Mouse (Mus musculus) heart, embryonic 14.5 days (tissue): ENCODE measurements around the gene Cyp19a1. TPM values are rescaled to one million over a fixed set of nuclear protein-coding genes. Genes with fewer than 3 reads are reported as not detected.

Source experiments
- ATAC-seq: fragments of 200-750 bp; cut with Nextera tagmentation; 2 replicates; pipeline ENCODE4 v1.8.0; 2017; ENCODE audit warnings: low read depth, moderate TSS enrichment; ENCODE audit not compliant: insufficient number of reproducible peaks, insufficient read depth, low FRiP score
- H3K27ac ChIP-seq, 2 experiments: fragments of 200-500 bp in 1 of 2; fragments of 300-500 bp in 1 of 2; sonication (generic) in 1 of 2; replicated peaks in 1 of 2; 2 replicates each; pipeline ENCODE4 v1.5.1; 2012 to 2014; ENCODE audit warnings: low read depth in 2 of 2, low read length in 2 of 2, control low read depth in 1 of 2, mild to moderate bottlenecking in 1 of 2, mixed read lengths in 1 of 2; ENCODE audit not compliant: control insufficient read depth in 1 of 2, insufficient read depth in 1 of 2
- H3K27me3 ChIP-seq: fragments of 300-500 bp; sonication (generic); 2 replicates; pipeline ENCODE4 v1.6.1; 2014; ENCODE audit warnings: mild to moderate bottlenecking, low read length, control low read depth; ENCODE audit not compliant: control insufficient read depth, insufficient read depth
- H3K36me3 ChIP-seq: fragments of 300-500 bp; sonication (generic); 2 replicates; pipeline ENCODE4 v1.6.1; 2014; ENCODE audit warnings: mild to moderate bottlenecking, control low read depth, low read length, mixed read lengths; ENCODE audit not compliant: control insufficient read depth, insufficient read depth
- H3K4me1 ChIP-seq, 2 experiments: fragments of 200-500 bp in 1 of 2; fragments of 300-500 bp in 1 of 2; sonication (generic) in 1 of 2; 2 replicates each; pipeline ENCODE4 v1.6.1; 2012 to 2014; ENCODE audit warnings: low read length in 2 of 2, control low read depth in 1 of 2, mixed read lengths in 1 of 2; ENCODE audit not compliant: control insufficient read depth in 2 of 2, insufficient read depth in 2 of 2
- H3K4me2 ChIP-seq: fragments of 300-500 bp; sonication (generic); 2 replicates; pipeline ENCODE4 v1.6.1; 2014; ENCODE audit warnings: mild to moderate bottlenecking, low read length
- H3K4me3 ChIP-seq, 2 experiments: fragments of 200-500 bp in 1 of 2; fragments of 300-500 bp in 1 of 2; sonication (generic) in 1 of 2; 2 replicates each; pipeline ENCODE4 v1.5.1; 2012 to 2014; ENCODE audit warnings: low read length in 2 of 2, mild to moderate bottlenecking in 2 of 2, control low read depth in 1 of 2, low read depth in 1 of 2, moderate library complexity in 1 of 2; ENCODE audit not compliant: control insufficient read depth in 1 of 2, insufficient read depth in 1 of 2
- H3K9ac ChIP-seq: fragments of 300-500 bp; sonication (generic); 2 replicates; pipeline ENCODE4 v1.6.1; 2014; ENCODE audit warnings: mild to moderate bottlenecking, low read length
- H3K9me3 ChIP-seq: fragments of 300-500 bp; sonication (generic); 2 replicates; pipeline ENCODE4 v1.6.1; 2016; ENCODE audit warnings: low read length, control low read depth; ENCODE audit not compliant: control insufficient read depth
- WGBS: fragments of 180-500 bp; shearing (Covaris S2); extraction: QIAGEN DNeasy Blood & Tissue Kit; methylation state at CpG from one replicate; pipeline ENCODE4 v1.1.7; 2014; 5-methylcytosine and 5-hydroxymethylcytosine counted together
- polyA plus RNA-seq: library from polyadenylated mRNA; unstranded; fragments of >200 nt; fragmentation: Nextera tagmentation; extraction: Ambion mirVana; gene quantifications from 2 replicates; pipeline ENCODE4 v1.2.1, GENCODE M21; 2014

Cyp19a1 gene
- polyA plus RNA-seq, 1 experiment from 2014 or later = not detected

- ATAC-seq = no peak
- H3K4me3 ChIP-seq = no peak overlapping the region
Measured at GRCm38 (mm10) chr9:54169489-54169888, 98.4 kb downstream of the Cyp19a1 start.

GRCm38 (mm10) chr9:54168425-54168824 is 99.5 kb downstream of the Cyp19a1 start:
- Histone ChIP-seq H3K27me3 (no peaks in the 10 kb centered on the region), H3K27ac (no peak overlapping the region), H3K9me3 (no peaks in the 10 kb centered on the region), H3K4me1 (no peaks in the 10 kb centered on the region), H3K9ac (no peak overlapping the region), H3K4me2 (no peak overlapping the region), H3K4me3 (no peak overlapping the region), H3K36me3 (no peaks in the 10 kb centered on the region)
- WGBS = 75% methylated on average over 10 of the region's 10 CpGs
- no peak for ATAC-seq

More at GRCm38 (mm10) chr9:54169489-54169888, 98.4 kb downstream of the Cyp19a1 start:
- Histone ChIP-seq H3K9me3 (no peaks in the 10 kb centered on the region), H3K4me1 (no peaks in the 10 kb centered on the region), H3K36me3 (no peaks in the 10 kb centered on the region), H3K27me3 (no peaks in the 10 kb centered on the region), H3K27ac (no peak overlapping the region), H3K4me2 (no peak overlapping the region), H3K9ac (no peak overlapping the region)
- WGBS = 39% methylated on average over 5 of the region's 5 CpGs

GRCm38 (mm10) chr9:54163117-54163516 is 104.8 kb downstream of the Cyp19a1 start:
- Histone ChIP-seq H3K27ac (no peak overlapping the region), H3K4me2 (no peak overlapping the region), H3K9ac (no peak overlapping the region), H3K4me3 (no peak overlapping the region), H3K36me3 (no peaks in the 10 kb centered on the region), H3K4me1 (no peaks in the 10 kb centered on the region), H3K27me3 (no peaks in the 10 kb centered on the region), H3K9me3 (no peaks in the 10 kb centered on the region)
- WGBS = 65% methylated on average over 5 of the region's 5 CpGs
- ATAC-seq = no peak

GRCm38 (mm10) chr9:54153679-54154078 is 114.2 kb downstream of the Cyp19a1 start:
- Histone ChIP-seq H3K9me3 (no peaks in the 10 kb centered on the region), H3K4me3 (no peak overlapping the region), H3K36me3 (no peaks in the 10 kb centered on the region), H3K4me2 (no peak overlapping the region), H3K27ac (no peak overlapping the region), H3K27me3 (no peaks in the 10 kb centered on the region), H3K9ac (no peak overlapping the region), H3K4me1 (no peaks in the 10 kb centered on the region)
- 74% methylated on average over 5 of the region's 5 CpGs for WGBS
- ATAC-seq = no peak

- H3K9ac ChIP-seq = no peak overlapping the region
- 81% methylated on average over 1 of the region's 1 CpGs for WGBS
- H3K27ac ChIP-seq = no peak overlapping the region
- H3K9me3 ChIP-seq = no peaks in the 10 kb centered on the region
- no peaks in the 10 kb centered on the region for H3K27me3 ChIP-seq
- H3K4me1 ChIP-seq = no peaks in the 10 kb centered on the region
- no peak overlapping the region for H3K4me2 ChIP-seq
- no peaks in the 10 kb centered on the region for H3K36me3 ChIP-seq
- H3K4me3 ChIP-seq = no peak overlapping the region
- no peak for ATAC-seq
Measured at GRCm38 (mm10) chr9:54139191-54139590, 128.7 kb downstream of the Cyp19a1 start.

Other genes with a start within 250 kb of the Cyp19a1 start
- gene Tnfaip8l3, start 199.7 kb downstream of the Cyp19a1 start, polyA plus RNA-seq = 0.39 and 0.42 TPM in 2 replicates
- not detected in 2 replicates for gene Gldn, start 18.4 kb upstream of the Cyp19a1 start, polyA plus RNA-seq
- 8.5 and 11.4 TPM in 2 replicates for gene Dmxl2, start 233.5 kb upstream of the Cyp19a1 start, polyA plus RNA-seq